Mouse (Mus musculus) cerebellum, adult 11 months (tissue): Measurements from ENCODE around the gene Tmem44.

Experiments
- DNase-seq: peaks from one replicate; pipeline ENCODE4 v3.0.0; 2022

Tmem44 gene

GRCm38 (mm10) chr16:30550748-30551192 is at the start of gene Tmem44:
Tmem44 (minus strand) TSS chr16:30550842.
- no peak for DNase-seq

- DNase-seq: peak; percentile 91
Observed at GRCm38 (mm10) chr16:30599491-30600268, 49.0 kb upstream of the Tmem44 start, which contains the start of gene Fam43a. Fam43a (plus strand) TSS chr16:30599723.

- DNase-seq: peak; percentile 86
Observed at GRCm38 (mm10) chr16:30596959-30597681, 46.5 kb upstream of the Tmem44 start.

- DNase-seq: no peak
Observed at GRCm38 (mm10) chr16:30595835-30596557, 45.4 kb upstream of the Tmem44 start.

- DNase-seq: no peak
Observed at GRCm38 (mm10) chr16:30595356-30595755, 44.7 kb upstream of the Tmem44 start.

GRCm38 (mm10) chr16:30591990-30592389 is 41.3 kb upstream of the Tmem44 start:
- DNase-seq: no peak

GRCm38 (mm10) chr16:30590264-30591209 is 39.9 kb upstream of the Tmem44 start:
- DNase-seq: no peak

- DNase-seq: peak; percentile 85
Observed at GRCm38 (mm10) chr16:30587494-30588327, 37.1 kb upstream of the Tmem44 start, which contains the start of gene Lsg1. Lsg1 (minus strand) TSS chr16:30587592.

- no peak for DNase-seq
Observed at GRCm38 (mm10) chr16:30586935-30587493, 36.4 kb upstream of the Tmem44 start.

- DNase-seq: no peak
Observed at GRCm38 (mm10) chr16:30580765-30581164, 30.1 kb upstream of the Tmem44 start.

- no peak for DNase-seq
Observed at GRCm38 (mm10) chr16:30576392-30576791, 25.8 kb upstream of the Tmem44 start.

- no peak for DNase-seq
Observed at GRCm38 (mm10) chr16:30575815-30576214, 25.2 kb upstream of the Tmem44 start.

GRCm38 (mm10) chr16:30572239-30572638 is 21.6 kb upstream of the Tmem44 start:
- no peak for DNase-seq

- no peak for DNase-seq
Observed at GRCm38 (mm10) chr16:30571378-30571777, 20.7 kb upstream of the Tmem44 start.

GRCm38 (mm10) chr16:30570173-30570572 is 19.5 kb upstream of the Tmem44 start:
- DNase-seq: no peak

- no peak for DNase-seq
Observed at GRCm38 (mm10) chr16:30565631-30566030, 15.0 kb upstream of the Tmem44 start.

- DNase-seq: no peak
Observed at GRCm38 (mm10) chr16:30560601-30561000, 10.0 kb upstream of the Tmem44 start.

GRCm38 (mm10) chr16:30559312-30559992 is 8.8 kb upstream of the Tmem44 start:
- DNase-seq: no peak

- DNase-seq: no peak
Observed at GRCm38 (mm10) chr16:30554109-30554508, 3.5 kb upstream of the Tmem44 start.
